Mouse (Mus musculus) bone marrow, adult 2 months (tissue): Measurements from ENCODE around the gene L3mbtl1.

Experiments used
- CTCF ChIP-seq: fragments of 200-500 bp; IDR thresholded peaks from 2 replicates; pipeline ENCODE4 v1.5.1; 2011; ENCODE audit warnings: low read length, control low read depth; ENCODE audit not compliant: control insufficient read depth, insufficient read depth
- POLR2A ChIP-seq: fragments of 200-500 bp; IDR thresholded peaks from 2 replicates; pipeline ENCODE4 v1.6.1; 2011; ENCODE audit warnings: low read depth, mild to moderate bottlenecking, control low read depth, low read length, borderline replicate concordance; ENCODE audit not compliant: control insufficient read depth

GRCm38 (mm10) chr2:162924126-162924525 is 19.1 kb upstream of the L3mbtl1 start:
- TF ChIP-seq CTCF, result no peak
- no peak for TF ChIP-seq POLR2A
